Mouse (Mus musculus) erythroid progenitor cell, adult 5-6 weeks (primary cell): Measurements from ENCODE around the gene Spr. TPM values are rescaled to one million over a fixed set of nuclear protein-coding genes. Genes with fewer than 3 reads are reported as not detected.
"Not testable (repeated sequence)": the region's sequence is repeated elsewhere in the genome, so short reads cannot be mapped to it uniquely, and the experiment has no call there.

Experiments used
- ATAC-seq: replicated peaks from 2 replicates; pipeline ENCODE4 v1.8.0; 2016; ENCODE audit warnings: moderate number of reproducible peaks, mild to moderate bottlenecking, moderate TSS enrichment, inconsistent platforms; ENCODE audit not compliant: poor library complexity, low FRiP score, severe bottlenecking
- total RNA-seq, 2 experiments: library from RNA; stranded (forward) in 1 of 2; stranded (reverse) in 1 of 2; fragments of 150-400 nt in 1 of 2; fragments of 186-747, 209-891 nt in 1 of 2; gene quantifications; 2 replicates each; pipeline versions ENCODE4 v1.2.3 to v1.2.4; 2015 to 2017; ENCODE audit warnings: low replicate concordance in 2 of 2

Spr gene
- total RNA-seq (2015; ENCODE audit: low replicate concordance) (1.1 and 1.3 TPM in 2 replicates), total RNA-seq (2017; ENCODE audit: low replicate concordance) (0.77 and 2.6 TPM in 2 replicates)

- peak; percentile 73 for ATAC-seq
Measured at GRCm38 (mm10) chr6:85137217-85138035, at the start of gene Spr. Spr (minus strand) TSS chr6:85137766.

DNA sequence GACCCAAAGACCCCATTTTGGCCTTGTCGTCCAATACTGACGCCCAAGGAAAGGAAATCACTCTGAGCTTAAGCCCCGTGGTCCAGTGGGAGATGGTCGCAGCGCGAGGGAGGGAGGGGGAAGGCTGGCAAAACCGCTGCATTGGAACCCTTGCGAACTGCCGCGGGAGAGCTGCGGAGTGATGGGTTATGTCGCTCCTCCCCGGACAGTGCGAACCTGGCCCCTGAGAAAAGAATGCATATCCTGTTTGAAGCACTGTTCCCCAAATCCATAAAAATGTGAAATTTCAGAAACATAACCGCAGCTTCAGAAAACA lies 49.1 kb upstream of the Spr start:
- no peak for ATAC-seq

DNA sequence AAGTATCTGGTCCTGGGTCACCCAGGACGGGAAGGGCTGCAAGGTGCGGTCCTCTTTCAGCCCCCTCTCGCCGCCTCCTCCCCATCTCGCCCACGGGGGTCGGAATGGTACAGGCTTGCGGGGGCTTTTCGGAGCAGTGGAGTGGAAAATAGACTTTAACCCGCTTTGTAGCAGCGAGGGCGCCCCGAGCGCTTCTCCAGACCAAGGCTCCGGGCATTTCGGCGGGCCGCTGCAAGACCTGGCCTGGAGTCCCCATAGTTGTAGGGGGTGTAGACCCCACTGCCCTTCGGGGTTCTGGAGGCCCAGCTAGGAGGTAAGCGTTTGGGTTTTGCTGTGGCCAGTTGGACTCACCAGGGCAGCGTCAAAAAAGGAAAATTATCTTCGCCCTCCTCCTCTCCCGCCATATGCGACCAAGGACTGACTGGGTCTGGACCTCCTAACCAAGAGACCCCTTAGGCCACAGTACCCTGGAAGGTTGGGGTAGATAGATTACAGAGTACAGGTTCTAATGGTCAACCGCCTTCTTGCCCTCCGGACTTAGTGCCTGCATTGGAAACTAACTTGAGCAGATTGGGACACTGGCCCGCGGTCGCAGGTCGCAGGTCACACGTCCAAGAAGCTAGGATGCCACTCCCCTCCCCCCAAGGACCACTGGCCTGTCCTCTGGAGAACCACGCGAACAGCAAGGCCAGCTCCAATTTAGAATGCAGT lies 48.6 kb upstream of the Spr start:
- no peak for ATAC-seq

DNA sequence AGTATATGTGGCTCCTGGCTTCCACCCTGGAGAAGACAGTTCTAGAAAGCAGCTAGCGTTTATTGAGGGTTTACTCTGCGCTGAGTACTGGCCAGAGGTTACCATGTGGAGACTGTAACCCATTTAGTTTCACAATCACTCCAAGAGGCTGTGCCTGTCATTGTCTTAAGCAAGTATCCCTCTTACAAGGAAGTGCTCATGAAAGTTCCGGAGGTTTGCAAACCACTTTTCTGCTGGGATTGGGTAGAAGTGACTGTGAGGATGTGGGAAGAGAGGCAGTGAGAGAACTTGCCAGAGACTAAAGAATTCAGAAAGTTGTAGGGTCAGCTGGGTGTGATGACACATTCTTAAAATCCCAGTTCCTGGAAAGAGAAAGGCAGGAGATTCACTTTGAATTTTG lies 46.4 kb upstream of the Spr start:
- no peak for ATAC-seq

GRCm38 (mm10) chr6:85180036-85180435 lies 42.5 kb upstream of the Spr start:
- no peak for ATAC-seq

- ATAC-seq, result no peak
Measured at GRCm38 (mm10) chr6:85179569-85179968, 42.0 kb upstream of the Spr start.

- ATAC-seq, result no peak
Measured at GRCm38 (mm10) chr6:85165440-85165921, 27.9 kb upstream of the Spr start.

GRCm38 (mm10) chr6:85160201-85160923 lies 22.8 kb upstream of the Spr start:
- ATAC-seq, result peak; percentile 58; the same call in 1 of the 2 replicates

DNA sequence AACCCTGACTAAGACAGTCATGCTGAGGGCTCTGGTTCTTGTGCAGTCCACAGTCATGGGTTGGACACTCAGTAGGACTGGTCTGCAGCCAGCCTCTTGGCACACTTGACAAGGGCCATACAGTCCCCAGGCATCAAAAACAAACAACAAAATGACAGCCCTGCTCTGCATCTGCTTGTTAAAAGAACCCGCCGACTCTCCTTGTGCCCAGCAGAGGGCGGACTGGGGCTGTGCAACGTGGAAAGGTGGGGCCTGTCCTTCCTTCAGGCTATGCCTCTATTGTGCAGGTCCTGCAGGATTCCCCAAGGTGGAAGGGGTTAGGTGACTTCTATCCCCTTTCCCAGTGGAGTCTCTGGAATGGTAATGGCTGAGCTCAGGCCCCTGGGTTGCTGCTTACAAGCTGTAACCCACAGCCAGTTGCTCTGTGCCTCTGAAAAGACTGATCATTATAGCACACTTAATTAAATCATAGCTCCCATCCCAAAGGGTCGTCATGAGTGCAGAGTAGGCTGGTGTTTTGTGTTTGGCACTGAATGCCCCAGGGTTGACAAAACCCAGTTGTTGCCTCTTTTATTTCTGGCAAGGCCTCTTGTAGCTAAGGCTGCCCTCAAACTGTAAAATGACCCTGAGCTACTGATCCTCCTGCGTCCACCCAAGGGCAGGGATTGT lies 21.7 kb upstream of the Spr start:
- ATAC-seq, result peak; percentile 41; the same call in 1 of the 2 replicates

- not testable (repeated sequence) for ATAC-seq
Measured at GRCm38 (mm10) chr6:85158040-85158804, 20.7 kb upstream of the Spr start.

DNA sequence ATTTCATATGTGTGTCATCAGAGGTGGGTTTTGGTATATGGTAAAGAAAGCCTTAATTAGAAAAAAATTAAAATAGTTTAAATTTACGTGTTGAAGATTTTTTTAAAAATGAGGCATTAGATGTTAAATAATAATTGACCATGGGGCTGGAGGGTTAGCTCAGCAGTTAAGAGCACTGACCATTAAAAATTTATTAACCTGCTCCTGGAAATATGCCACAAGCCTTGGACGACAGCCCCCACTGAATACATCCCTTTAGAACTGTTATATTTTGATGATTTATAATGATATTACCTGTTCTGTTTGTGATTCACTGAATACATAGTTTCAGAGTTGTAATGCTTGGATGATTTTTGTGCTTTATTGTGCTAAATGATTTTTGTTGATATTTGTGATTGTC lies 19.0 kb upstream of the Spr start:
- not testable (repeated sequence) for ATAC-seq

DNA sequence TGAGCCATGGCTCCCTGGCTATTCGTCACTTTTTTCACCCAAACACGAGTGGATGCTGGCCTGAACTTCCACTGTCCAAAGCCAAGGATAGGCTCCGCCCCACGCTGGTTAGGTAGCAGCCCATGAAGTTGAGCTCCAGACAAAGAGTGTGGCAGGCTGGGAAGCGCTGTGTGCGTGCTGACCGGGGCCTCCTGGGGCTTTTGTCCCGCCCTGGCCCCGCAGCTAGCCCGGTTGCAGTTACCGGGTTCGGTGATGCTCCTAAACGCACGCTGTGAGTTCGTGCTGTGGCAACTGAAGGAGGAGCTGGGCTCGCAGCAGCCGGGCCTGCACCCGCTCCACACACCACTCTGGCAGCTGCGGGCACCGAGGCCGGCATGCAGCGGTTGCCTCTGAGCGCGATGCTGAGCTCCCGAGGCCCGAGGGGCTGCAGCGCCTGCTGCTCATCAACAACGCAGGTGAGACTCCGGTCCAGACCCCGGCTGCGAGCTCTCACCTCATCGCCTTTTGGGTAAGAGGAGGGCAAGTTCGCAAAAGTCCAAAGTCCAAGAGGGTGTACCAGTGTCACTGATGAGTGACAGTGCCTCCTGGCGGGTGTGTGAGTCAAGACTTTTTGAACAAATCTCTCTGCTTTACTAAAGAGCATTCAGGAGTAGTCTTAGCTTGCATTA lies 17.4 kb upstream of the Spr start:
- no peak for ATAC-seq

GRCm38 (mm10) chr6:85153970-85154540 lies 16.5 kb upstream of the Spr start:
- ATAC-seq, result no peak

DNA sequence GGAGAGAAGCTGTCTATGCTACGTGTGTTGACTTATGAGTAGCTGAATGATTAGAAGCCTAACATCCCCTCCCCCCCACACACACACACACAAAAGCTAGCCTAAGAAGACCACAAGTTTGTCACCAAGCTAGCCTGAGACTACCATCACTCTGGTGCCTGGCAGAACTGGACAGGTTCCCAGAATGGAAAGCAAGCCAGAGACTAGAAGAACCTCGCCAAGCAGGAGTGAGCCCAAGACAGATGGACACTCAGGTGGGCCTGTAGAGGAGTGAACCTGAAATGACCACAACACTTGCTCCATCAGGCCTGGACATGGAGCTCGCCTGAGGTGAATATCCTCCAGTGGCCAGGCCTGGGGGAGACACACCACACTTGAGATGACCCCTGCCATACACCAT lies 12.8 kb upstream of the Spr start:
- no peak for ATAC-seq

GRCm38 (mm10) chr6:85147636-85148035 lies 10.1 kb upstream of the Spr start:
- ATAC-seq, result no peak

DNA sequence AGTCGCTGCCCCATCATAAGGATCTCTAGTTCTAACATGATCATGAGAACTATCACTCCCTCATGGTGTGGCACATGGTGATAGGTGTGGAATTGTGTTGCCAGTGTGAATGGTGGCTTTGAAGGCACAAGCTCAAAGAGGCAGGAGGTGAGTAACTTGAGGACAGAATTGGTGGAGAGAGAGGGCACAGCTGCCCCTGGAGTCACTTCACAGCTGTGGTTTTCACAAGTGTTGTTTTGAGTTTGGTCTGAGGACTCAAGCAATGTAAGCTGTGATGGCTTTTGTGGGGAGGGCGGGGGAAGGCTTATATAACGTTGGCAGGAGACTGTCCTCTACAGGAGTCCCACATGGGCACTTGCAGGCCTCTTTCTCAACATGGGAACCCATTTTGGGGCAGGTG lies 6.9 kb upstream of the Spr start:
- ATAC-seq, result no peak

- not testable (repeated sequence) for ATAC-seq
Measured at GRCm38 (mm10) chr6:85141013-85141412, 3.4 kb upstream of the Spr start.

DNA sequence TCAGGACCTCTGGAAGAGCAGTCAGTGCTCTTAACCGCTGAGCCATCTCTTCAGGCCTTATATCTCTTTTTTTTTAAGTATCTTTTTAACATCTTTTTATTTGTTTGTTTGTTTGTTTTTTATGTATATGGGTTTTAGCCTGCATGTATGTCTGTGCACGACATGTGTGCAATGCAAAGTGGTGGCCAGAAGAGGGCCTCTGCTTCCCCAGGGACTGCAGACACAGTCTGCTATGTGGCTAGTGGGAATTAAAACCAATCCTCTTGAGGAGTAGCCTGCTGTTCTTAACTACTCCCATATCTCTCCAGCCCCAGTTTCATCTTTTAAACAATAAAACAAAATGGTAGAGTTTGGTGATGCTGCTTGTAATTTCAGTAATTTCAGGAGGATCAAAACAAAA lies 2.0 kb upstream of the Spr start:
- ATAC-seq, result no peak
